Mouse (Mus musculus) midbrain, embryonic 15.5 days (tissue): ENCODE results near the gene Ovgp1. TPM values are rescaled to one million over a fixed set of nuclear protein-coding genes. Genes with fewer than 3 reads are reported as not detected.

Experiments
- ATAC-seq: fragments of 200-750 bp; cut with Nextera tagmentation; replicated peaks from 2 replicates; pipeline ENCODE4 v1.8.0; 2017; ENCODE audit warnings: moderate TSS enrichment
- H3K27ac ChIP-seq: fragments of 300-500 bp; sonication (generic); 2 replicates; pipeline ENCODE4 v1.5.1; 2015; ENCODE audit warnings: mild to moderate bottlenecking, inconsistent platforms
- H3K27me3 ChIP-seq: fragments of 300-500 bp; sonication (generic); replicated peaks from 2 replicates; pipeline ENCODE4 v1.6.1; 2015; ENCODE audit warnings: inconsistent platforms
- H3K36me3 ChIP-seq: fragments of 300-500 bp; sonication (generic); replicated peaks from 2 replicates; pipeline ENCODE4 v1.6.1; 2015; ENCODE audit warnings: inconsistent platforms
- H3K4me1 ChIP-seq: fragments of 300-500 bp; sonication (generic); 2 replicates; pipeline ENCODE4 v1.6.1; 2015; ENCODE audit warnings: inconsistent platforms
- H3K4me2 ChIP-seq: fragments of 300-500 bp; sonication (generic); 2 replicates; pipeline ENCODE4 v1.6.1; 2015; ENCODE audit warnings: inconsistent platforms, mild to moderate bottlenecking, moderate library complexity
- H3K4me3 ChIP-seq: fragments of 300-500 bp; sonication (generic); 2 replicates; pipeline ENCODE4 v1.5.1; 2015; ENCODE audit warnings: mild to moderate bottlenecking, inconsistent platforms
- H3K9ac ChIP-seq: fragments of 300-500 bp; sonication (generic); 2 replicates; pipeline ENCODE4 v1.6.1; 2015; ENCODE audit warnings: mild to moderate bottlenecking, inconsistent platforms
- H3K9me3 ChIP-seq: fragments of 300-500 bp; sonication (generic); 2 replicates; pipeline ENCODE4 v1.6.1; 2016; ENCODE audit warnings: inconsistent platforms
- WGBS: fragments of 180-500 bp; shearing (Covaris S2); methylation state at CpG from one replicate; pipeline ENCODE4 v1.1.7; 2015; ENCODE audit warnings: mixed read lengths; 5-methylcytosine and 5-hydroxymethylcytosine counted together
- polyA plus RNA-seq: library from polyadenylated mRNA; unstranded; fragments of >200 nt; fragmentation: Nextera tagmentation; extraction: Ambion mirVana; gene quantifications from 2 replicates; pipeline ENCODE4 v1.2.1, GENCODE M21; 2015

Gene Ovgp1
- polyA plus RNA-seq = 4.5 and 6.1 TPM in 2 replicates

GRCm38 (mm10) chr3:105973411-105973810 is at the start of gene Ovgp1:
Gene Ovgp1, plus strand, starts transcription at chr3:105973711.
- ATAC-seq = no peak
- Histone ChIP-seq H3K27ac (no peak within 1 kb of the TSS), H3K4me1 (no peaks in the 10 kb centered on the region), H3K4me2 (no peak within 1 kb of the TSS), H3K4me3 (no peak within 1 kb of the TSS), H3K9me3 (no peaks in the 10 kb centered on the region), H3K27me3 (no peaks in the 10 kb centered on the region), H3K36me3 (peaks cover 15% of the 10 kb centered on the region), H3K9ac (no peak within 1 kb of the TSS)
- WGBS = 84% methylated on average over 3 of the region's 3 CpGs

DNA sequence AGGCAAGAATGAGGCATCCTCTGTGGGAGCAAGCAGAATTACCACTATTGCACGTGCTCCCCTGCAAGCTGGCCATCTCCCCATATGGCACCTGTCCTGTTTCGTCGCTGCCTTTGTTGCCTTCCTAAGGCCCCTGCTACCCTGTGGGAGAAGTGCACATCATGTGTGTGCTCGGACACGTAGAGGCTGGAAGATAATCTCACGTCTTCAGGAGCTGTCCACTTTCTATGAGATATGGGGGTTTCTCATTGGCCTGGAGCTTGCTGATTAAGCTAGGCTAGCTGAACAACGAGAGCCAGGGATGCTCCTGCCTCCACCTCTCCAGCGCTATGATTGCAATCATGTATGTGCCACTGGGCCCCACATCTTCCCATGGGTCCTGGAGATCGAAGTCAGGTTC is 48.9 kb upstream of the Ovgp1 start:
- WGBS = 89% methylated on average over 9 of the region's 9 CpGs
- H3K36me3 ChIP-seq = no peaks in the 10 kb centered on the region
- no peak overlapping the region for H3K4me3 ChIP-seq
- no peak overlapping the region for H3K4me2 ChIP-seq
- H3K4me1 ChIP-seq = no peaks in the 10 kb centered on the region
- no peak for ATAC-seq
- H3K9me3 ChIP-seq = no peaks in the 10 kb centered on the region
- no peaks in the 10 kb centered on the region for H3K27me3 ChIP-seq
- H3K9ac ChIP-seq = no peak overlapping the region
- H3K27ac ChIP-seq = no peak overlapping the region

GRCm38 (mm10) chr3:105927561-105928194 is 45.8 kb upstream of the Ovgp1 start:
- H3K27me3 ChIP-seq = no peaks in the 10 kb centered on the region
- no peak overlapping the region for H3K27ac ChIP-seq
- no peak overlapping the region for H3K9ac ChIP-seq
- H3K4me1 ChIP-seq = no peaks in the 10 kb centered on the region
- no peaks in the 10 kb centered on the region for H3K36me3 ChIP-seq
- no peaks in the 10 kb centered on the region for H3K9me3 ChIP-seq
- 84% methylated on average over 7 of the region's 7 CpGs for WGBS
- no peak overlapping the region for H3K4me3 ChIP-seq
- H3K4me2 ChIP-seq = no peak overlapping the region
- no peak for ATAC-seq

- H3K4me3 ChIP-seq = no peak overlapping the region
- no peak overlapping the region for H3K9ac ChIP-seq
- H3K27ac ChIP-seq = no peak overlapping the region
- H3K36me3 ChIP-seq = no peaks in the 10 kb centered on the region
- H3K9me3 ChIP-seq = no peaks in the 10 kb centered on the region
- no peak overlapping the region for H3K4me2 ChIP-seq
- H3K27me3 ChIP-seq = no peaks in the 10 kb centered on the region
- no peak for ATAC-seq
- WGBS = 96% methylated on average over 3 of the region's 3 CpGs
- H3K4me1 ChIP-seq = no peaks in the 10 kb centered on the region
These were observed 45.3 kb upstream of the Ovgp1 start for GRCm38 (mm10) chr3:105928195-105928569.

DNA sequence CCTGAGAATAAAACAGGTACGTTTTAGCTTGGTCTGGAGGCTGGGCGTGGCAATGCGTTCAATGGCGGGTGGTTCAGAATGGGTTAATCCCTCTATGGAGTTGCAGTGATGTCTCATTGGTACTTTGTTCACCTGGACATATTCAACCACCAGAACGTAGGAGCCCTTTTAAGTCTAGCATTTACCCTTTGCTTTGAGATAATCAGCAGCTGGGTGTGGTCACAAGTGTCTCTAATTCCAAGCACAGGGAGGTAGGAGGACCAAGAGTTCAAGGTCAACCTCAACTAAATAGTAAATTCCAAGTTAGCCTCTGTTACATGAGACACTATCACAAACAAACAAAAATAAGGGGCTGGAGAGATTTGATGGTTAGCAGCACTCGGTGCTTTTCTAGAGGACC is 44.7 kb upstream of the Ovgp1 start:
- H3K9ac ChIP-seq = no peak overlapping the region

DNA sequence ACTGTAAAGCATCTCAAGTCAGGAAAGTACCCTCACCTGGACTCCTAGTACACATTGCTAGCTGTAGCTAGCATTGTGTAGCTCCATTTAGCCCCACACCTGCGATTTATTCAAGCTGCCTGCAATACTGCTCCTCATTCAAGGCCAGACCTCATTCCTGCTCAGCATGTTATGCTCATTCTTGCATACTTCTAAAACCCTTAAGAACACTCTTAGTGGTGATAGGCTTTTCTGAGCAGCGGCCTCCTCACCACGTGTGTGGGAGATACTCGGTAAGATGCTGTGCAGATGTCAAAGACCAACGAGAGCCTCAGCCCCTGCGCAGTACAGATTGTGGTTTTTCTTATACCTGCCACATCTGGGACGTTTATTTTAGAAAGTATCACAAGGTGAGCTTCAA is 43.7 kb upstream of the Ovgp1 start:
- Histone ChIP-seq H3K27ac (no peak overlapping the region), H3K4me1 (no peaks in the 10 kb centered on the region), H3K36me3 (no peaks in the 10 kb centered on the region), H3K9ac (no peak overlapping the region), H3K27me3 (no peaks in the 10 kb centered on the region), H3K9me3 (no peaks in the 10 kb centered on the region), H3K4me3 (no peak overlapping the region), H3K4me2 (no peak overlapping the region)
- WGBS = 84% methylated on average over 7 of the region's 7 CpGs
- no peak for ATAC-seq

More for the DNA sequence above, 44.7 kb upstream of the Ovgp1 start:
- H3K36me3 ChIP-seq = no peaks in the 10 kb centered on the region
- H3K4me2 ChIP-seq = no peak overlapping the region
- no peaks in the 10 kb centered on the region for H3K4me1 ChIP-seq
- H3K27ac ChIP-seq = no peak overlapping the region
- WGBS = 93% methylated on average over 6 of the region's 6 CpGs
- no peak for ATAC-seq
- no peaks in the 10 kb centered on the region for H3K27me3 ChIP-seq
- H3K9me3 ChIP-seq = no peaks in the 10 kb centered on the region
- no peak overlapping the region for H3K4me3 ChIP-seq

DNA sequence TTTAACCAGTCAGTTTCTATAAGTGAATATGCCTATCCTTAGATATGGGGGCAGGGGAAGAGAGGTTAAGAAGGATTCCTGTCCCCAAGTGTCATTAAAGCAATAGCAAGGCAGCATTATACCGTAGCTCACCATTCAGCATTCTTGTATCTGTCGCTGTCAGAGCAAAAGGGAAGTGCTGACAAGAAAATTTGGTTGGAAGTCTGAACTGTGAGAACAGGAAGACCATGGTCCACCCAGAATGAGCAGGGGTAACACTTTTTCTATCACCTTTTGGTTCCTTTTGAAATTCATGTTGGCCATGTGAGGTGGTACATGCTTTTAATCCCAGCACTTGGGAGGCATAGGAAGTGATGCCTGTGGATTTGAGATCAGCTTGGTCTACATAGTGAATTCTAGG is 42.4 kb upstream of the Ovgp1 start:
- Histone ChIP-seq H3K4me2 (no peak overlapping the region), H3K27me3 (no peaks in the 10 kb centered on the region), H3K9ac (no peak overlapping the region), H3K27ac (no peak overlapping the region), H3K9me3 (no peaks in the 10 kb centered on the region), H3K4me1 (no peaks in the 10 kb centered on the region), H3K4me3 (no peak overlapping the region), H3K36me3 (no peaks in the 10 kb centered on the region)
- ATAC-seq = no peak
- WGBS = 96% methylated on average over 2 of the region's 2 CpGs

DNA sequence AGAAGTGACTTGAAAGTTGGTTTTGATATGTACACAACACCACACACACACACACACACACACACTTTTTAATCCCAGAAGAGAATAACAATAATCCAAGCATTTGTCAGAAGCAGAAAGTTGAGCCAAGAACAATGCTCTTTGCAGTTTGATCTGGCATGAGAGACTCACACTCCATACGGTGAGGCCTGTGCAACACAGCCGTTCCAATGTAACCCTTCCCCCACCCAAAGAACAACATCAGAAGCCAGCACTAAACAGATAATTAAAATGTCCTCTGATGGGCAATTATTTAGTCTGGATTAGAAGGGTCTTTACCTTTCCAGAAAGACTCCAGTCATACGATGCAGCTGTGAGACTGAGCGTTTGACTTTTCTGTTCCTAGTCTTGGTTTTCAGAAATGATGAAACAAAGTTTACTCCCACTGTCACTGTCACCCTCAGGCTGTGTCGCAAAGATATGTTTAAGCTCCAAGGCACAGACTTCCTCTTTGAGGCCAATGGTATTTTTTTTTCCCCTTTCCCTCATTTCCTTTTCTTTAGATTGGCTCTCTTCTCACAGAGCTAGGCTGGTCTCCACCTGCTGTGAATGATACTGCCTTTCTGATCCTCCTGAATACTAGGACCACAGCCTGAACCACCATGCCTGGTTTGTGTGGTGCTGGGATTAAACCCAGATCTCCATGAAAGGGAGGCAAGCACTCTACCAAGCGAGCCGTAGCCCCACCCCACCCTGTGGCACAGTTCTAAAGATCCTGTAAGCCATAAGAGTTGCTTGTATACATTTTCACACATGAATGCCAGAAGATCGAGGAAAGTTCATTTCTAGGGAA is 41.1 kb upstream of the Ovgp1 start, which contains the start of gene I830077J02Rik:
Gene I830077J02Rik (minus strand): TSS at position 425 of the 832 bp plus-strand sequence.
- no peaks in the 10 kb centered on the region for H3K9me3 ChIP-seq
- no peaks in the 10 kb centered on the region for H3K4me1 ChIP-seq
- H3K9ac ChIP-seq = no peak within 1 kb of the TSS
- no peaks in the 10 kb centered on the region for H3K36me3 ChIP-seq
- ATAC-seq = no peak
- no peak within 1 kb of the TSS for H3K4me3 ChIP-seq
- H3K27ac ChIP-seq = no peak within 1 kb of the TSS
- H3K4me2 ChIP-seq = no peak within 1 kb of the TSS
- 89% methylated on average over 8 of the region's 8 CpGs for WGBS
- H3K27me3 ChIP-seq = no peaks in the 10 kb centered on the region

GRCm38 (mm10) chr3:105933926-105934325 is 39.6 kb upstream of the Ovgp1 start:
- H3K27ac ChIP-seq = no peak overlapping the region
- H3K4me1 ChIP-seq = no peaks in the 10 kb centered on the region
- no peak overlapping the region for H3K4me3 ChIP-seq
- no peak overlapping the region for H3K4me2 ChIP-seq
- H3K36me3 ChIP-seq = 0 out of 2 replicates have a peak, but pooled peaks cover 3% of the 10 kb centered on the region
- no peaks in the 10 kb centered on the region for H3K27me3 ChIP-seq
- H3K9me3 ChIP-seq = no peaks in the 10 kb centered on the region
- 96% methylated on average over 6 of the region's 6 CpGs for WGBS
- H3K9ac ChIP-seq = no peak overlapping the region
- no peak for ATAC-seq

GRCm38 (mm10) chr3:105935033-105935432 is 38.5 kb upstream of the Ovgp1 start:
- no peak overlapping the region for H3K27ac ChIP-seq
- H3K9ac ChIP-seq = no peak overlapping the region
- ATAC-seq = no peak
- no peaks in the 10 kb centered on the region for H3K27me3 ChIP-seq
- H3K9me3 ChIP-seq = no peaks in the 10 kb centered on the region
- H3K36me3 ChIP-seq = 0 out of 2 replicates have a peak, but pooled peaks cover 3% of the 10 kb centered on the region
- no peaks in the 10 kb centered on the region for H3K4me1 ChIP-seq
- no peak overlapping the region for H3K4me3 ChIP-seq
- no peak overlapping the region for H3K4me2 ChIP-seq
- 85% methylated on average over 5 of the region's 5 CpGs for WGBS

DNA sequence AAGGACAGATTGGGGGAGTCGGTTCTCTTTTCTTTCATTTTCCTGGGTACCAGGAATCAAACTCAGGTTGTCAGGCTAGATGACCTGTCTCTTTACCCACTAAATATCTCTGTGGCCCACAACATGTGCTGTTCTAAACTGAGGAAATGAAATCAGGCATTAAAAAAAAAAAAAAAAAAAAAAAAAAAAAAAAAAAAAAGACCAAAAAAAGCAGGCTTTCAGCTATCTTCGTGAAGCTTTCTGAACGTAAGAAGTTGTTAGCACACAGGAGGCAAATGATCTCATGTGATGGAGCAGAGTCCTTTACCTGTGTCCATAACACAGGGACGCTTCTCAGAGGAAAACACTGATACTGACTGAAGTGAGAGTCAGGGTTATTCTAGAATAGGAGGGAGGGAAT is 37.4 kb upstream of the Ovgp1 start:
- H3K4me2 ChIP-seq = no peak overlapping the region
- no peak for ATAC-seq

DNA sequence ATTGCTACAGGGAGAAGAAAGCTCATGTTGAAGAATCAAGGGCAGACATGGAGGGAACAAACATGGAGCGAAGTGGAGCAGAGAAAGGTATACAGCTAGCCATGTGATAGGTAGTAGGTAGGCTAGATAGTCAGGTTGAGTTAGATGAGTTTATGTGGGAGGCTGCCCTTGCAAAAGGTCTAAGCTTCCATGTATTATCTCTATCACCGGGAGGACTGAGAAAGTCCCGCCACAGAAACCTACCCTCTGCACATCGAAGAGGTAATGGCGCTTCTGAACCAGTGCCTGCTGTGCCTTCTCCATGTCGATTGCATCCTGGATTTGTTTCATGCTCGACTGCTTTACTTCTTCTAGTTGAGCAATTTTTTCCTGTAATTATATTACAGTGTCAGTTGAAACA is 22.2 kb upstream of the Ovgp1 start:
- 0 out of 2 replicates have a peak, but pooled peaks cover 2% of the 10 kb centered on the region for H3K4me1 ChIP-seq
- H3K9me3 ChIP-seq = no peaks in the 10 kb centered on the region
- H3K4me2 ChIP-seq = no peak overlapping the region
- H3K4me3 ChIP-seq = no peak overlapping the region
- no peak for ATAC-seq
- 94% methylated on average over 7 of the region's 7 CpGs for WGBS
- no peak overlapping the region for H3K27ac ChIP-seq
- no peaks in the 10 kb centered on the region for H3K27me3 ChIP-seq
- H3K36me3 ChIP-seq = peaks cover 57% of the 10 kb centered on the region
- no peak overlapping the region for H3K9ac ChIP-seq

More for the DNA sequence above, 37.4 kb upstream of the Ovgp1 start:
- no peaks in the 10 kb centered on the region for H3K27me3 ChIP-seq
- WGBS = 96% methylated on average over 4 of the region's 4 CpGs
- H3K4me3 ChIP-seq = no peak overlapping the region
- H3K9ac ChIP-seq = no peak overlapping the region
- H3K36me3 ChIP-seq = peaks cover 9% of the 10 kb centered on the region; the same call in 1 of the 2 replicates
- no peaks in the 10 kb centered on the region for H3K9me3 ChIP-seq
- no peaks in the 10 kb centered on the region for H3K4me1 ChIP-seq
- no peak overlapping the region for H3K27ac ChIP-seq
